Mouse (Mus musculus) thymus, adult 2 months (tissue): ENCODE data around the gene Tgfb2. TPM values are rescaled to one million over a fixed set of nuclear protein-coding genes. Genes with fewer than 3 reads are reported as not detected.

Experiments
- DNase-seq: peaks from one replicate; pipeline ENCODE4 v3.0.0; 2021
- H3K27ac ChIP-seq: fragments of 200-500 bp; 2 replicates; pipeline ENCODE4 v1.5.1; 2012; ENCODE audit warnings: low read length, control low read depth; ENCODE audit not compliant: control insufficient read depth, insufficient read depth
- H3K27me3 ChIP-seq: fragments of 200-500 bp; 2 replicates; pipeline ENCODE4 v1.6.1; 2012; ENCODE audit warnings: mild to moderate bottlenecking, low read length, moderate library complexity, mixed read lengths; ENCODE audit not compliant: control insufficient read depth, insufficient read depth
- H3K36me3 ChIP-seq: fragments of 200-500 bp; 2 replicates; pipeline ENCODE4 v1.6.1; 2012; ENCODE audit warnings: mild to moderate bottlenecking, low read length, moderate library complexity; ENCODE audit not compliant: control insufficient read depth, insufficient read depth
- H3K4me1 ChIP-seq: fragments of 200-500 bp; replicated peaks from 2 replicates; pipeline ENCODE4 v1.6.1; 2012; ENCODE audit warnings: low read length; ENCODE audit not compliant: control insufficient read depth, insufficient read depth
- H3K4me3 ChIP-seq: fragments of 200-500 bp; 2 replicates; pipeline ENCODE4 v1.5.1; 2012; ENCODE audit warnings: mild to moderate bottlenecking, low read length, control low read depth, moderate library complexity; ENCODE audit not compliant: control insufficient read depth, insufficient read depth
- CTCF ChIP-seq: fragments of 200-500 bp; IDR thresholded peaks from 2 replicates; pipeline ENCODE4 v1.5.1; 2012; ENCODE audit warnings: mild to moderate bottlenecking, control low read depth, low read length, moderate library complexity, borderline replicate concordance; ENCODE audit not compliant: control insufficient read depth, poor library complexity, insufficient read depth; ENCODE audit errors: extremely low read depth
- POLR2A ChIP-seq: fragments of 200-500 bp; IDR thresholded peaks from 2 replicates; pipeline ENCODE4 v1.6.1; 2012; ENCODE audit warnings: mild to moderate bottlenecking, low read length, control low read depth, moderate library complexity; ENCODE audit not compliant: control insufficient read depth, poor library complexity, insufficient read depth; ENCODE audit errors: extremely low read depth
- WGBS: fragments of 180-500 bp; shearing (Covaris S2); methylation state at CpG from one replicate; pipeline ENCODE4 v1.1.7; 2018; 5-methylcytosine and 5-hydroxymethylcytosine counted together
- polyA plus RNA-seq: library from polyadenylated mRNA; depleted of rRNA; stranded (reverse); fragments of >200 nt; gene quantifications from 2 replicates; pipeline ENCODE4 v1.2.3, GENCODE M21; 2012

Gene Tgfb2
- polyA plus RNA-seq, 1 experiment: 0.89 TPM

- 53% methylated on average over 15 of the region's 15 CpGs for WGBS
- H3K4me3 ChIP-seq: no peak overlapping the region
- H3K4me1 ChIP-seq: peaks cover 4% of the 10 kb centered on the region; the same call in 1 of the 2 replicates
- H3K27me3 ChIP-seq: peaks cover 3% of the 10 kb centered on the region
- DNase-seq: no peak
- no peak overlapping the region for H3K27ac ChIP-seq
- H3K36me3 ChIP-seq: no peaks in the 10 kb centered on the region
- TF ChIP-seq CTCF (no peak), POLR2A (no peak)
Measured at GRCm38 (mm10) chr1:186702391-186703255, 3.2 kb downstream of the Tgfb2 start.

- DNase-seq: no peak
- Histone ChIP-seq H3K27me3 (peaks cover 3% of the 10 kb centered on the region), H3K4me1 (peaks cover 4% of the 10 kb centered on the region; the same call in 1 of the 2 replicates), H3K27ac (no peak overlapping the region), H3K36me3 (no peaks in the 10 kb centered on the region), H3K4me3 (no peak overlapping the region)
- WGBS: 88% methylated on average over 8 of the region's 8 CpGs
- TF ChIP-seq POLR2A (no peak), CTCF (no peak)
Measured at GRCm38 (mm10) chr1:186701206-186701905, 4.4 kb downstream of the Tgfb2 start.

- Histone ChIP-seq H3K4me3 (no peak overlapping the region), H3K27ac (no peak overlapping the region), H3K27me3 (peaks cover 3% of the 10 kb centered on the region), H3K36me3 (no peaks in the 10 kb centered on the region), H3K4me1 (peaks cover 4% of the 10 kb centered on the region; the same call in 1 of the 2 replicates)
- 92% methylated on average over 3 of the region's 3 CpGs for WGBS
- DNase-seq: no peak
- TF ChIP-seq POLR2A: no peak
Measured at GRCm38 (mm10) chr1:186700496-186700895, 5.3 kb downstream of the Tgfb2 start.

GRCm38 (mm10) chr1:186698583-186699338, 7.0 kb downstream of the Tgfb2 start:
- Histone ChIP-seq H3K27ac (no peak overlapping the region), H3K36me3 (no peaks in the 10 kb centered on the region), H3K27me3 (peaks cover 2% of the 10 kb centered on the region; the same call in 1 of the 2 replicates), H3K4me3 (no peak overlapping the region), H3K4me1 (no peaks in the 10 kb centered on the region)
- DNase-seq: no peak
- 79% methylated on average over 15 of the region's 15 CpGs for WGBS
- TF ChIP-seq POLR2A (no peak), CTCF (no peak)

GRCm38 (mm10) chr1:186696231-186696630, 9.6 kb downstream of the Tgfb2 start:
- Histone ChIP-seq H3K4me1 (no peaks in the 10 kb centered on the region), H3K4me3 (no peak overlapping the region), H3K36me3 (no peaks in the 10 kb centered on the region), H3K27me3 (no peaks in the 10 kb centered on the region; the same call in 1 of the 2 replicates), H3K27ac (no peak overlapping the region)
- no peak for TF ChIP-seq POLR2A
- no peak for TF ChIP-seq CTCF
- 54% methylated on average over 9 of the region's 9 CpGs for WGBS
- no peak for DNase-seq

- H3K27ac ChIP-seq: no peak overlapping the region
- H3K4me1 ChIP-seq: no peaks in the 10 kb centered on the region
- no peak overlapping the region for H3K4me3 ChIP-seq
- no peak for DNase-seq
- no peaks in the 10 kb centered on the region for H3K36me3 ChIP-seq
- WGBS: 89% methylated on average over 4 of the region's 4 CpGs
- no peak for TF ChIP-seq POLR2A
- TF ChIP-seq CTCF: no peak
- no peaks in the 10 kb centered on the region for H3K27me3 ChIP-seq
Measured at GRCm38 (mm10) chr1:186695361-186695760, 10.4 kb downstream of the Tgfb2 start.
